Mouse (Mus musculus) left cerebral cortex, adult 18-20 months (tissue): ENCODE data around the gene Eaf1. TPM values are rescaled to one million over a fixed set of nuclear protein-coding genes. Genes with fewer than 3 reads are reported as not detected.

Experiments used
- total RNA-seq, 2 experiments: library from RNA; stranded (reverse); gene quantifications; 2 replicates each; pipeline ENCODE4 v1.2.3; 2021

Gene Eaf1
- total RNA-seq, 2 experiments from 2014 or later: 14.2 to 16.2 TPM

Other genes with a start within 250 kb of the Eaf1 start
- gene Phf7, start 243.1 kb upstream of the Eaf1 start, total RNA-seq: 1 to 10 TPM; 3.2 to 4.1 TPM
- gene Bap1, start 242.9 kb upstream of the Eaf1 start, total RNA-seq: 100 to 1,000 TPM; 145 TPM
- 1 to 10 TPM; 4.9 to 5.1 TPM for gene Dnah1, start 170.5 kb upstream of the Eaf1 start, total RNA-seq
- 10 to 100 TPM; 37.5 to 40.8 TPM for gene Capn7, start 157.8 kb upstream of the Eaf1 start, total RNA-seq
- 10 to 100 TPM; 61.4 to 68.3 TPM for gene Sh3bp5, start 58.3 kb upstream of the Eaf1 start, total RNA-seq
- gene Mettl6, start 641 bp downstream of the Eaf1 start, total RNA-seq: 10 to 100 TPM; 35.3 to 41.7 TPM
- under 1 TPM; 0.35 to 0.74 TPM for gene Colq, start 96.9 kb downstream of the Eaf1 start, total RNA-seq
- under 1 TPM in 1 of 2 experiments, not detected in 1; 0.66 TPM for gene Gm49387, start 146.5 kb downstream of the Eaf1 start, total RNA-seq
- 1 to 10 TPM; 7.1 to 8.7 TPM for gene Btd, start 146.6 kb downstream of the Eaf1 start, total RNA-seq
- gene Hacl1, start 146.9 kb downstream of the Eaf1 start, total RNA-seq: 1 to 10 TPM; 4.5 to 8.7 TPM